Mouse (Mus musculus) cortical plate, adult 2 months (tissue): ENCODE data around the gene Plscr1.

Source experiments
- CTCF ChIP-seq: fragments of 200-500 bp; IDR thresholded peaks from 2 replicates; pipeline ENCODE4 v1.5.1; 2011; ENCODE audit warnings: mild to moderate bottlenecking, control low read depth, low read length; ENCODE audit not compliant: insufficient read depth; ENCODE audit errors: extremely low read depth
- POLR2A ChIP-seq: fragments of 200-500 bp; IDR thresholded peaks from 2 replicates; pipeline ENCODE4 v1.6.1; 2011; ENCODE audit warnings: mild to moderate bottlenecking, low read length, control low read depth; ENCODE audit not compliant: insufficient read depth; ENCODE audit errors: extremely low read depth

- TF ChIP-seq POLR2A = no peak
- no peak for TF ChIP-seq CTCF
Observed at GRCm38 (mm10) chr9:92217484-92217883, 32.1 kb upstream of the Plscr1 start.
